Mouse (Mus musculus) frontal cortex, postnatal 25 days (tissue): ENCODE measurements around the gene Mlx.

Experiments
- DNase-seq, 2 experiments: peaks; one replicate each; pipeline ENCODE4 v3.0.0; 2022; ENCODE audit warnings: low spot score in 2 of 2

Gene Mlx

GRCm38 (mm10) chr11:101065002-101065401 is 22.1 kb upstream of the Mlx start:
- no peak for DNase-seq

GRCm38 (mm10) chr11:101066549-101067412 is 20.3 kb upstream of the Mlx start:
- peak; percentile 72 to 75 for DNase-seq

GRCm38 (mm10) chr11:101069391-101070188 is 17.5 kb upstream of the Mlx start, which contains the start of gene Naglu:
Naglu (plus strand) TSS chr11:101070012.
- DNase-seq, result peak; percentile 90 to 94

GRCm38 (mm10) chr11:101070189-101070527 is 16.9 kb upstream of the Mlx start:
- no peak for DNase-seq

- no peak for DNase-seq
Measured at GRCm38 (mm10) chr11:101070987-101071386, 16.1 kb upstream of the Mlx start.

GRCm38 (mm10) chr11:101071810-101072428 is 15.2 kb upstream of the Mlx start:
- DNase-seq, result no peak

- no peak for DNase-seq
Measured at GRCm38 (mm10) chr11:101078121-101078520, 9.0 kb upstream of the Mlx start, which contains the start of gene Hsd17b1. Hsd17b1 (plus strand) TSS chr11:101078411.

GRCm38 (mm10) chr11:101079746-101080145 is 7.3 kb upstream of the Mlx start:
- no peak for DNase-seq

GRCm38 (mm10) chr11:101080421-101080820 is 6.7 kb upstream of the Mlx start:
- DNase-seq, result no peak

GRCm38 (mm10) chr11:101081659-101082058 is 5.4 kb upstream of the Mlx start:
- DNase-seq, result no peak

- peak; percentile 77 to 78 for DNase-seq
Measured at GRCm38 (mm10) chr11:101082208-101083082, 4.6 kb upstream of the Mlx start, which contains the start of gene Coasy. Coasy (plus strand) TSS chr11:101082565.

- DNase-seq, result no peak
Measured at GRCm38 (mm10) chr11:101083083-101083697, 3.9 kb upstream of the Mlx start.

- no peak for DNase-seq
Measured at GRCm38 (mm10) chr11:101084246-101084645, 2.8 kb upstream of the Mlx start.

GRCm38 (mm10) chr11:101084811-101085210 is 2.3 kb upstream of the Mlx start:
- no peak for DNase-seq

GRCm38 (mm10) chr11:101085617-101086322 is 1.3 kb upstream of the Mlx start:
- no peak for DNase-seq

- no peak for DNase-seq
Measured at GRCm38 (mm10) chr11:101086323-101086674, 778 bp upstream of the Mlx start.

GRCm38 (mm10) chr11:101087682-101088055 is 592 bp downstream of the Mlx start:
- DNase-seq, result no peak

GRCm38 (mm10) chr11:101089931-101090330 is 2.9 kb downstream of the Mlx start:
- no peak for DNase-seq

GRCm38 (mm10) chr11:101094930-101095313 is 7.8 kb downstream of the Mlx start:
- DNase-seq, result no peak

GRCm38 (mm10) chr11:101095314-101096024 is 8.4 kb downstream of the Mlx start, which contains the start of gene Psmc3ip:
Psmc3ip (minus strand) TSS chr11:101095436.
- peak; percentile 80 to 87 for DNase-seq
